Mouse (Mus musculus) E14TG2a.4 (cell line): ENCODE results near the gene Il11ra1.

ENCODE experiments used
- H3K27me3 ChIP-seq: 2 replicates; pipeline ENCODE4 v1.6.1; 2014; ENCODE audit warnings: low read length, control low read depth; ENCODE audit not compliant: insufficient read depth
- H3K36me3 ChIP-seq: 2 replicates; pipeline ENCODE4 v1.6.1; 2014; ENCODE audit warnings: low read length, control low read depth; ENCODE audit not compliant: insufficient read depth
- H3K4me1 ChIP-seq: replicated peaks from 2 replicates; pipeline ENCODE4 v1.6.1; 2014; ENCODE audit warnings: low read depth, low read length, control low read depth
- H3K4me3 ChIP-seq: replicated peaks from 2 replicates; pipeline ENCODE4 v1.5.1; 2014; ENCODE audit warnings: mild to moderate bottlenecking, low read length
- H3K9me3 ChIP-seq: 2 replicates; pipeline ENCODE4 v1.6.1; 2014; ENCODE audit warnings: low read length, control low read depth
- CTCF ChIP-seq: conservative IDR thresholded peaks from 2 replicates; pipeline ENCODE4 v1.5.1; 2014; ENCODE audit warnings: low read length
- NANOG ChIP-seq: IDR thresholded peaks from 2 replicates; pipeline ENCODE4 v1.6.1; 2014; ENCODE audit warnings: borderline replicate concordance, low read length, mixed read lengths
- POU5F1 ChIP-seq: IDR thresholded peaks from 2 replicates; pipeline ENCODE4 v1.6.1; 2014; ENCODE audit warnings: low read length, borderline replicate concordance

The Il11ra1 gene

GRCm38 (mm10) chr4:41704651-41705050 is 4.9 kb downstream of the Il11ra1 start:
- peaks cover 36% of the 10 kb centered on the region for H3K27me3 ChIP-seq
- H3K4me3 ChIP-seq, result no peak overlapping the region
- peaks cover 53% of the 10 kb centered on the region for H3K4me1 ChIP-seq
- no peaks in the 10 kb centered on the region for H3K36me3 ChIP-seq
- H3K9me3 ChIP-seq, result no peaks in the 10 kb centered on the region
- TF ChIP-seq POU5F1, result no peak
- TF ChIP-seq NANOG, result no peak
- TF ChIP-seq CTCF, result no peak

GRCm38 (mm10) chr4:41705922-41706754 is 6.3 kb downstream of the Il11ra1 start:
- TF ChIP-seq CTCF (no peak), NANOG (no peak), POU5F1 (no peak)
- Histone ChIP-seq H3K36me3 (peaks cover 7% of the 10 kb centered on the region), H3K27me3 (peaks cover 36% of the 10 kb centered on the region), H3K4me1 (peaks cover 58% of the 10 kb centered on the region), H3K4me3 (peak overlapping the region; percentile 15; the same call in 1 of the 2 replicates), H3K9me3 (no peaks in the 10 kb centered on the region)

GRCm38 (mm10) chr4:41707011-41707535 is 7.3 kb downstream of the Il11ra1 start:
- peak overlapping the region; percentile 35; the same call in 1 of the 2 replicates for H3K4me3 ChIP-seq
- no peaks in the 10 kb centered on the region for H3K9me3 ChIP-seq

GRCm38 (mm10) chr4:41708192-41708745 is 8.5 kb downstream of the Il11ra1 start:
- Histone ChIP-seq H3K36me3 (peaks cover 22% of the 10 kb centered on the region), H3K27me3 (peaks cover 30% of the 10 kb centered on the region), H3K4me3 (no peak overlapping the region), H3K4me1 (peaks cover 74% of the 10 kb centered on the region), H3K9me3 (no peaks in the 10 kb centered on the region)
- TF ChIP-seq POU5F1, result no peak
- TF ChIP-seq NANOG, result no peak
- peak; percentile 75 for TF ChIP-seq CTCF

More at GRCm38 (mm10) chr4:41707011-41707535, 7.3 kb downstream of the Il11ra1 start:
- H3K27me3 ChIP-seq, result peaks cover 36% of the 10 kb centered on the region
- TF ChIP-seq NANOG (no peak), CTCF (peak; percentile 42), POU5F1 (peak; percentile 100)
- peaks cover 16% of the 10 kb centered on the region for H3K36me3 ChIP-seq
- peaks cover 68% of the 10 kb centered on the region for H3K4me1 ChIP-seq

- Histone ChIP-seq H3K9me3 (no peaks in the 10 kb centered on the region), H3K4me3 (no peak overlapping the region), H3K36me3 (peaks cover 30% of the 10 kb centered on the region), H3K27me3 (peaks cover 15% of the 10 kb centered on the region), H3K4me1 (peaks cover 71% of the 10 kb centered on the region)
- TF ChIP-seq CTCF, result 0 out of 2 replicates have a peak, but pooled peaks have one; percentile 12
- TF ChIP-seq POU5F1, result no peak
- no peak for TF ChIP-seq NANOG
Observed at GRCm38 (mm10) chr4:41710229-41710628, 10.4 kb downstream of the Il11ra1 start.

- peaks cover 58% of the 10 kb centered on the region for H3K4me1 ChIP-seq
- peak overlapping the region; percentile 94 for H3K4me3 ChIP-seq
- no peaks in the 10 kb centered on the region for H3K27me3 ChIP-seq
- no peaks in the 10 kb centered on the region for H3K9me3 ChIP-seq
- TF ChIP-seq NANOG (no peak), POU5F1 (no peak), CTCF (no peak)
- peaks cover 45% of the 10 kb centered on the region for H3K36me3 ChIP-seq
Observed at GRCm38 (mm10) chr4:41711705-41712375, 12.1 kb downstream of the Il11ra1 start.

GRCm38 (mm10) chr4:41712421-41713196 is 12.8 kb downstream of the Il11ra1 start:
- TF ChIP-seq NANOG (no peak), POU5F1 (no peak), CTCF (no peak)
- peaks cover 53% of the 10 kb centered on the region for H3K36me3 ChIP-seq
- peak overlapping the region; percentile 94 for H3K4me3 ChIP-seq
- peaks cover 59% of the 10 kb centered on the region for H3K4me1 ChIP-seq
- H3K27me3 ChIP-seq, result no peaks in the 10 kb centered on the region
- no peaks in the 10 kb centered on the region for H3K9me3 ChIP-seq
